Mouse (Mus musculus) 3134 (cell line): ENCODE measurements at regions not wholly inside any gene's neighbourhood (a gene's known extent, or its start where the extent isn't known, plus 50 kb on each side); places are given as distances from the start of the nearest gene placed in this dataset.

Source experiments
- DNase-seq: peaks from one replicate; pipeline ENCODE4 v3.0.0-alpha.2; 2011; ENCODE audit warnings: low spot score; ENCODE audit not compliant: insufficient read length; ENCODE audit errors: extremely low read depth

DNA sequence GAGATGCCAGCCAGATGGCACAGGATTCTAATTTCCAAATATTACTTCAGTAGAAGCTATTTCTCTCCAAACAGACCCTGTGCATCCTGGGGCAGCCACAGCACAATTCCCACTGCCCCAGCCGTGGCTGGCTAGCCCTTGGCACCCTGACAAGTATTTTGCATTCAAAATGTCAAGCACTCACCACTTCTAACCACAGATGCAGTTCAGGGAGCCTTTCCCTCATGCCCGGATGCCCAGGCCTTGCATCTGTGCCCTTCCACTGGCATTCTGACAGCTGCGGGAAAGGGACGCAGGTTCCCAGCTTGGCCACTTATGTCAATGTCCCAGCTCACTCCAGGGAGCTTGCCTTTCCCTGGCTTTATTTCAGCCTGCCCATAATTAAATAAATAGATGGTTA is 84.8 kb upstream of the Clint1 start:
- DNase-seq: peak; percentile 49

DNA sequence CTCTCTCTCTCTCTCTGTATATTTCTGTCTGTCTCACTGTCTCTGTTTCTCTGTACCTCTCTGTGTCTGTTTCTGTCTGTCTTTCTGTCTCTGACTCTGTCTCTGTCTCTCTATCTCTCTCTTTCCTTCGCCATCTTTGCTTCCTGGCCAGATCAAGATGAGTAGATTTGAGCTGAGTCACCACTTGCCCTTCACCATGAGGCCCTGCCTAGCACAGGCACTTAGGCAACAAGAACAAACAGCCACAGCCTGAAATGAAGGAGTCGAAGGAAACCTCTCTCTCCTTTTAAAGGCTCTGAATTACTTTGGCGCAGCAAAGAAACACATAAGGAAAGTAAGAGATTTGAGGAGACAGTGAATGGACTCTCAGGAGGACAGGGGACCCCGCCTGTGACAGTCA is 69.4 kb upstream of the Clint1 start:
- DNase-seq: no peak

DNA sequence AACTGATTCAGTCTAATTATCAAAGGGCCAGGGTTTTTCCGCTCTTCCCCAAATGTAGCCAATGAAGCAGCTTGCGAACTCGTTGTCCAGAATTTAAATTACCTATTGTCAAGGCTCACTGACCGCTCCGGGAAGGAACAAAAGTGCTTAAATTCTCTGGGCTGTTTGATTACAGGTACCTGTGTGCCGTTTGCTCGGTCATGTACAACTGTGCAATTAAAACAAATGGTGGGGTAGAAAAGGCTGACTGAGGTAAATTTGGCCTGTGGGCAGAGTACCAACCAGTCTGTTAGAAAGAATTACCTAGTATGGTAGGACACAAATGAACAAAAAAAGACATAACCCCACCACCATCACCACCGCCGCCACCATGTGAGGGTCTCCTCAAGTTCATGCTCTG is 66.0 kb upstream of the Clint1 start:
- no peak for DNase-seq

DNA sequence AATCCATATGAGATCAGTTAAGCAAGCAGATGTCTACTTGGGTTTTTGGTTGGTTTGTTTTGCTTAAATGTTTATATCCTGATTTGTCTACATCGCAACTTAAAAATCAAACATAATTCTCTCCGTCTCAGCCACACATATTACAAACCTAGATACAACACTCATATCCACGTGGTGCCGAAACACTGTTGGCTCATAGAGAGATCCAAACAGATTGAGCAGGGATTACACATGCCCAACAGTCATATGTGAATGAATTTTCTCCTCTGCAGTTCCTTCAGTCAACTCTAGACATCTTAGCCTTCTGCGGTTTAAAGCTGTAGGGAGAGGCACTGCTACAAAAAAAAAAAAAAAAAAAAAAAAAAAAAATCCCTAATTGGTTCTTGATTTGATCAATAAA is 64.4 kb upstream of the Clint1 start:
- no peak for DNase-seq

DNA sequence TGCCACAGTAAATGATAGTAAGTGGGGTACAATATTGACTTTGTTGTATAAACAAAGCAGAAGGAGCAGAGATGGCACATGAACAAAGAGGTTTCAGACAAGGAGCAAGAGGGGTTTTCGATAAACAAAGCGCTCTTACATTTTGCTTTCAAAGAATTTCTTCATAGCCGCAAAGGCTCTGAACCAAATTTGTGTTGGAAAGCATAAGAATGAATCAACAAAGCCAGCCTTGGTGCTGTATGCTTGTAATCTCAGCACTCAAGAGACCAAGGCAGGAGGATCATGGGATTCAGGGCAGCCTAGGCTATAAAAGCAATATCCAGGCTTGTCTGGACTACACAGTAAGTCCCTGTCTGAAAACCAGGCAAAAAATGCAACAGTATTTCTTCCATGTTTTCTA is 62.0 kb upstream of the Clint1 start:
- no peak for DNase-seq

DNA sequence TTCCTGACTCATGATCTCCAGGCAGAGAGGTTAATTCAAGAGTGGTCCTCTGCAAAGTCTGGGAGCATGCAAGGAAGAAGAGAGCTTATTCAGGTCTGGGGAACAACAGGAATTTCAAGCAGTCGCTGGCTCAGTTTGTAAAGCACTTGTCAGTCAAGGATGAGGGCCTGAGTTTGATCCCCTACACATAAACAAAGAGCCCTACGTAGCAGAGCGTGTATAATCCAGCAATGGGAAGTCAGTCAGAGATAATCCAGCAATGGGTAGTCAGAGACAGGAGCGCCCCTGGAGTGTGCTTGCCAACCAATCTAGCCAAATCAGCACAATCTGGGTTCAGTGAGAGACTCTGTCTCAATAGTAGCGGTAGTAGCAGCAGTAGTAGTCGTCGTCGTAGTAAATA is 61.3 kb upstream of the Clint1 start:
- DNase-seq: no peak

DNA sequence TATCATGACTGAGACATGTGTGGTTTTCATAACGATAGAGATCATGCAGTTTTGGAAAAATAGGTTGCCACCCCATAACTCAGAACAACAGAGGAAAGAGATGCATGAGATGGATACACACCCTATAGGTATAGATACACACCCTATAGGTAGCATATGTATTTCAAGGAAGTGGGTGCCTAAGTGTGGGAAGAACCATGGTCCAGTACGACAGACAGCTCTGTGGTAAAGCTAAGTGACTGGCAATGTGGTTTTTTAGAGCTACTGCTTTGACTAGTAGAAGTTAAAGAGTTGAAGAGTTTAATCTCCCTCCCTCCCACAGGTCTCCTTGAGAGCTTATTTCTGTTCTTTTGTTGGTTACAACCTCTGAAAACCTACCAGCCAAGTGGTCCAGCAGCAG is 60.2 kb upstream of the Clint1 start:
- no peak for DNase-seq

DNA sequence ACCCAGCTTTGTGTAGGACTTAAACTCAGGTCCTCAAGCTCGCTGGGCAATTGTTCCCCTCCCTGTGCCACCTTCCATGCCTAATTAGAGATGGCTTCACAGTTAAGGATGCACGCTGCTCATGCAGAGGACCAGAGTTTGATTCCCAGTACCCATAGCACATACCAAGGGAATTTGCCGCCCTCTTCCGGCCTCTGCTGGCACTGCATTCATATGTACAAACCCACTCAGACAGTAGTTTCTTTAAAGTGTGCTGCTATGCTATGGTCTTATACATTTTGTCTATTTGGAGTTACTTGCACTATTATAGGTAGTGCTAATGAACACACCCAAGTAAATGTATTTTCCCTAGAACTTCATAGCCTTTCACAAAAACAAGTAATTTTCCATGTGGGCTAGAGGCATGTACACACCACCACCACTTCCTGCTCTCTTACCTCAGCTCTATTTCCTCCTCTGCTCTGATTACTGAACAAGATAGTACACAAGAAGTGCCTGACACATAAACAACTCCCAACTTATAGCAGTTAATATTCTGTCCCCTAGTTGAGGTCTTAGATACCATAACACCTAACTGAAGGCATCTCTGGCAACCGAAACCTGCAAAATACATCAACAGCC is 57.4 kb upstream of the Clint1 start:
- DNase-seq: no peak

DNA sequence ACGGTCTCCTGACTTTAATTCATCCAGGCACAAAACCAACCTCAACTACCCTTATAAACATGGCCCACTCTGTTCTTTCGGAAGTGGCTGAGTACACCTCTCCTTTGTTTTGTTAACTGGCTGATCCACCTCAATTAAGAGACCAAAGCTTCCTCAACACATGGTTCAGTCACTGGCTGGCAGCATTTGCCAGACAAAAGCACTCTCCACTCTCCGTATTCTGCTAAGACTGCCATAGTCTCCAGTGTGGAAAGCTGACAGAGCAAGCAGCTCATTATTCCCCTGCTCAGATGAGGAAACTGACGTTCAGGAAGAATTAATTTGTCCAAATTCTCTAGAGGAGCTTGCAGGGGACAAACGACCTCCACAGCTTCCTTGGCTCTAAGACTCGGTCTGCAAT is 56.5 kb upstream of the Clint1 start:
- no peak for DNase-seq

DNA sequence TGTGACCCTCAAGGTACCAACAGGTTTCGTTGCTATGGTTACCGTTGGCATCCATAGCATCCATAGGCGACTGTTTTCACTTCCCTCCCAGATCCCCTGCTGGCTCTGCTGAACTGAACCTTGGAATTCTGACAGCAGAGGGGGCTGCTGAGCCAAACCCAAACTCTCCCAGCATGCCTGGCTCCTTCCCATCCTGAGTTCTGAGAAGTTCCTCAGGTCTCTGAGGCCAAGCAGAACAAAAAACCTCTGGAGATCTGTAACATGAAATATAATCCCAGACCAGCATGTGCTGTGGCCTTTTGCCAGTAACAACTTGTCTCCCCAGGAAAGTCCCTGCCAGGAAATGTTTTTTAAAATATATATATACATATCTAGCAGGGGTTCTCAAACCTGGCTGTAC is 56.1 kb upstream of the Clint1 start:
- DNase-seq: peak; percentile 36

DNA sequence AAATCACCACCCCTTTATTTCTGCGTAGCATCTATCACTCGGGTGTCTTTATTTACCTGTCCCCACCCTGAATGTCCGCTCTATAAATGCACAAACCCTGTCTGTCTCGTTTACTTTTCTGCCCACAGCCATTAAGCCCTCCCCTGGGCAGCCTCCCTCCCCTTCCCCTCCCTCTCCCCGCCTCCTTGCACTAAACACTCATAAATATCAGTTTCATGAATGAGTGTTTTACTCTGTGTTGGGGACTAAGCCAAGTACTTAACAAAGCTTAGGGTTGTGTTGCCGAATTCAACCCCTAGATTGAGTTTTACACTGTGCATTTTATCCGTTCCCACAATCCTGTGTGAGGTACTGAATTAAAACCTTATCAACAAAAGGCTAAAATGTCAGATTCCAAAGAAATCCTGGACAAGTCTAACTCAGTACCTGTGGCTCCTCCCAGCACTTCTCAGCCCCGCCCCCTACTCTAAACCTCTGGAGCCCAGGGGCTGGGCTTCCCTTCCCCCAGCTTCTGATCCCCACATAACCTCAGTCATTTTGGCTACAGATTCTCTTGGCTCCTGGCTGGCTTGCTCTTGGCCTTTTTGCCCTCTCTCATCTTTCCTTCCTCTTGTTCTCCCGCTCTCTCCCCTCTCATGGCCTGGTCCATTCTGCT is 52.0 kb upstream of the Clint1 start:
- DNase-seq: no peak
